Mouse (Mus musculus) heart, postnatal 0 days (tissue): ENCODE measurements around the gene Klhdc8a.

Experiments used
- CTCF ChIP-seq: IDR thresholded peaks from 2 replicates; pipeline ENCODE4 v1.5.1; 2016; ENCODE audit warnings: antibody characterized with exemption, control low read depth, low read depth
- EP300 ChIP-seq: IDR thresholded peaks from 2 replicates; pipeline ENCODE4 v1.6.1; 2016; ENCODE audit warnings: antibody characterized with exemption, low read depth

DNA sequence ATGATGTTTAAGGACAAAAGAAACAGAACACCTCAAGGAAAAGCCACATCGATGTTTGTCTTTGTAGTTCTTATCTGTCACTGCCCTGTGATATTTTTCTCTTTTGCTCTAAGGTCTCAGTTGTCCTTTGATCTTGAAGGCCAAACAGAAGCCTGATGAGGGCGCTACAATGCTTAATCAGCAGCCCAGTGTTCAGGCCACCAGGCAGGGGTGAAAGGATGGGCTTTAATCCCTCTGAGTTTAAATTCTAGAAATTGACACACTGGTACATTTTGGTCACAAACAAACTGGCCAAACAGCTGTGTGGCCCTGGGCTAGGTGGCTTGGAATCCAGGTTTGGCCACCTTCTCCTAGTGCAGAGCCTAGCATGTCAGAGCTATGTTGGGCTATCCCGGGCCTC lies 21.7 kb upstream of the Klhdc8a start:
- TF ChIP-seq CTCF (no peak), EP300 (no peak)
